Mouse (Mus musculus) left cerebral cortex, adult 2 months (tissue): ENCODE measurements around the gene Adarb1. TPM values are rescaled to one million over a fixed set of nuclear protein-coding genes. Genes with fewer than 3 reads are reported as not detected.

ENCODE experiments used
- DNase-seq, 2 experiments: peaks; one replicate each; pipeline ENCODE4 v3.0.0; 2021 to 2022; ENCODE audit warnings: low spot score in 2 of 2, mixed read lengths in 1 of 2; ENCODE audit errors: extremely low spot score in 1 of 2
- H3K27ac ChIP-seq: fragments of 200-600 bp; 2 replicates; pipeline ENCODE4 v1.8.1; 2022
- H3K4me3 ChIP-seq: fragments of 200-600 bp; 2 replicates; pipeline ENCODE4 v1.8.1; 2022
- CTCF ChIP-seq: fragments of 200-600 bp; IDR thresholded peaks from 2 replicates; pipeline ENCODE4 v1.8.1; 2022; ENCODE audit warnings: antibody characterized with exemption, mild to moderate bottlenecking, moderate library complexity
- intact Hi-C: fragments of 180-260 bp; cut with DNase I; formaldehyde crosslinking; loops from one replicate; pipeline ENCODE4 v1.15.1; 2025
- total RNA-seq, 2 experiments: library from RNA; stranded (reverse); gene quantifications; 2 replicates each; pipeline ENCODE4 v1.2.3; 2021

Adarb1 gene
- total RNA-seq, 2 experiments from 2014 or later: 139 to 152 TPM

DNA sequence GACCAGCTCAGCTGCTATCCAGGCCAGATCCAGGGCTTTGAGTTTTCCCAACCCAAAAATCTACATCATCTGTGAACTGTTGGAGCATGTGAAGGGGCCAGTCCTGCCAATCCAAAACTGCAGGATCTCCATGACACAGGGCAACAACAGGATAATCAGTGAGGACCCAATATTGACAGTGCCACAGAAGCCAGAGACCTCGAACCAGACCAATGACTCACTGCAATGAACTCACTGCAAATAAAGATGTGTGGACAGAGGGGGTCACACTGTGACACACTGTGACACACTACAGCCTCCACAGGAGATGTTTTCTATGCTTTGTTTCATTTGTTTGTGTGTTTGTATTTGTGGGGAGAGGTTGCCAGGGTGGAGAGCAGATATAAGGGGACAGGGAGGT is 15.6 kb downstream of the Adarb1 start:
- Histone ChIP-seq H3K27ac (no peak overlapping the region), H3K4me3 (no peak overlapping the region)
- intact Hi-C loops: no loop called here
- TF ChIP-seq CTCF: no peak
- DNase-seq: no peak

DNA sequence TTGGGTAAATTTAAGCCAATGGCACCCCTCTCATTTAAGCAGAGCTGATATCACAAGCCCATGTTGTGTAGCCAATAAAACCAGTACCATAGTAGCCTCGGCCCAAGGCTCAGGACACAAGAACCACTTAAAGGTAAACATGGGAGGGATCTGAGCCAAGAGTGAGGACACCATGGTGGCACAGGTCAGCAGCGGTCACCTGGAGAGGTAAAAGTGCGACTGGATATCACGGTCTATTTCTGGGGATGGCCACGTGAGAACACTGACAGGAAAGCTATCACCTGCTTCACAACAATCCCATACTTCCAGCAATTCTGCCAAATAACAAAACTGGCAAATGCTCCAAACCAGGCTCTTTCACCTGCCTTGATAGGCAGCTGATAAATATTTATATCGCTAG is 17.0 kb downstream of the Adarb1 start:
- Histone ChIP-seq H3K27ac (no peak overlapping the region), H3K4me3 (no peak overlapping the region)
- intact Hi-C loops: no loop called here
- DNase-seq: no peak
- no peak for TF ChIP-seq CTCF

DNA sequence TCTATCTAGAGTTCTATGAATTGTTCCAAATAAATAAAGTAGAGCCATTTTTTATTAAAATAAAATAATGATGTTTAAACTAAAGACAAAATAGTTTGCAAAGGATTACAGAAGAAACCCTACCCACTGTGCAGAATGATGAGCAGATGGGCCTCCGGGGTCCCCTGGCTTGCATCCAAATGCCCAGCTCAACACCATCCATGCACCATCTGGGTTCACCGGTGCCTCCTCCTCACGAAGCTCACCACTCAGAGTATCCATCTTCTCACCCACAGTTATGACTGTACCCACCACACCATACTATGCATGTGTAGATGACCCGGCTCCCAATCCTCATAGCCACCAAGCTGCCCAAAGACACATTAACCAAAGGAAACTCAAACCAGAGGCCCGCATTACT is 18.1 kb downstream of the Adarb1 start:
- intact Hi-C loops: no loop called here
- H3K27ac ChIP-seq: no peak overlapping the region
- H3K4me3 ChIP-seq: no peak overlapping the region
- TF ChIP-seq CTCF: no peak
- no peak for DNase-seq

DNA sequence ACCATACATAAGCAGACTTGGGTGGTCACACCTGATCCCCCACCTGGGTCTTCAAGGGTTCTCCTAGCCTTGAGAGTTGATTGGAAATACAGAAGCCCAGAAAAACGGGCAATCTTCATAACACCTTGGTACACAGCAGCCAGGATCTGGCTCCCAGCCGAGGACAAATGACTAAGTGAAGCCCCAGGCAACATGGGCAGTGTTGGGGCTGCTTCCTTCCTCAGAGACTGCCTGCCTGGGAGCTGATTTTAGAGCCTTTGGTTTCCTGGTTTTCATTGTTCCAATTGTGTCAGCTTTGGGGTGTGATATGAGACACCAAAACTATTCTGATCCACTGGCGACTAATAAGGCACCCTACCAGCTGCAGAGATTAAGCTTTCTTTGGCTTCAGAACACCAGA is 20.0 kb downstream of the Adarb1 start:
- intact Hi-C loops: no loop called here
- no peak for DNase-seq
- H3K4me3 ChIP-seq: no peak overlapping the region
- no peak overlapping the region for H3K27ac ChIP-seq
- no peak for TF ChIP-seq CTCF

DNA sequence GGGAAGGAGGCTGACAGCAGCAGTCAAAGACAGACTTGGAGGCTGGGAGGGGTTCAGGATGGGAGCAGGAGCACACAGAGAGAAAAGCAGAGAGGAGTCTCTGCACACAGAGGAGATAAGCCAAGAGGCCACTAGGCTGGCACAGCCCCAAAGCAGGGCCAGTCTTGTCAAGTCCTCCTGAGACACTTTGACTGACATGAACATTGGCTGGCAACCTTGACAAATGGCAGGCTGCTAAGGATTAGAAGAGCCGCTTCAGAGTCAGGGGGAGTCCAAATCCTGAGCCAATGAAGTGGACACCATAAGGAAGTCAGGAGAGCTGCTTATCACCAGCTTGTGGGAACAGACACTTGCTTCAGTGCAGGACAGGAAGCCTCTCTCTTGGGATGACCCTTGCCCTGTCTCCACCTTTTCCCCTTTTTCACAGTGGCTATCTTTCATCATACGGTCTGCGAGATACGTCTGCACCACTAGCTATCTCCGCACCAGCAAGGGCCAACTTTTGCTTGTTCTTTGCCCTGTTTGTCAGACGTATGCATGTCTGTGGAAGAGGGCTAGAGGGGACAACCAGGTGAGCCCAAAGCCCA is 20.9 kb downstream of the Adarb1 start:
- TF ChIP-seq CTCF: no peak
- no peak overlapping the region for H3K27ac ChIP-seq
- intact Hi-C loops: no loop called here
- DNase-seq: no peak
- no peak overlapping the region for H3K4me3 ChIP-seq

DNA sequence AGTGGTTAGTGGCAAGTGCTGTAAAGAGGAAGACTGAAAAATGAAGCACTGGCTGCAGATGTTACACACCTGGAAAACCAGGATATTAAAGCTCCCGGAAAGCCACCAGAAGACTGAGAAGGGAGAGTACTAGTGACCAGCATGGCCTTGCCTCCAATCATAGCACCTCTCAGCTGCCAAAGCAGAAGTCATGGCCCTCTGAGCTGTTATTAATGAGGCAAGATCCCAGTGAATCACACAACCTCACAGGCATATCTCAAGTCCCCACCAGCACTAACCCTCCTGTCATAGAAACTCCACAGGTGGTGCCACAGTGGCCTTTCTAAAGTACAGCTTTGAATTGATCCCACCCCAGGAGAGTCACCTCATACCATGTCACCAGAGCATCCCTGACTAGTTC is 22.1 kb downstream of the Adarb1 start:
- intact Hi-C loops: no loop called here
- no peak for TF ChIP-seq CTCF
- no peak overlapping the region for H3K4me3 ChIP-seq
- DNase-seq: no peak
- H3K27ac ChIP-seq: no peak overlapping the region

DNA sequence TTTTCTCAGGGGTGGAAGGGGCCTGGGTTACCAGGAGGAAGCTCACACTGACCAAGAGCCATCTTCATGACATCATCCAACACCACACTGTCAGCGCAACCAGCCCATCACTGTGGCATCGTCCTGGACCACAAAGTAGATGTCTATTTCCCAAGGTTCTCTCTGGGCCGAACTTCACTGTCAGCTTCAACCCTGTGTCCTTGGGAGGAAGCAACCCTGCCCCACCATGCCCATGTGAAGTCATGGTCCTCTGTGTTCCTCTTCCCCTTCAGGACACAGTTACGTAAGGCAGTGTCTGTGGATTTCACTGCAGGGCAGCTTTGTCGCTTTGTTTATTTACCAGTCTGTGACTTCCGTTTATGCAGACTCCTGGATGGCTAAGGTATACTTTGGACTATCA is 27.0 kb downstream of the Adarb1 start:
- TF ChIP-seq CTCF: no peak
- intact Hi-C loops: no loop called here
- H3K4me3 ChIP-seq: no peak overlapping the region
- H3K27ac ChIP-seq: no peak overlapping the region
- no peak for DNase-seq

DNA sequence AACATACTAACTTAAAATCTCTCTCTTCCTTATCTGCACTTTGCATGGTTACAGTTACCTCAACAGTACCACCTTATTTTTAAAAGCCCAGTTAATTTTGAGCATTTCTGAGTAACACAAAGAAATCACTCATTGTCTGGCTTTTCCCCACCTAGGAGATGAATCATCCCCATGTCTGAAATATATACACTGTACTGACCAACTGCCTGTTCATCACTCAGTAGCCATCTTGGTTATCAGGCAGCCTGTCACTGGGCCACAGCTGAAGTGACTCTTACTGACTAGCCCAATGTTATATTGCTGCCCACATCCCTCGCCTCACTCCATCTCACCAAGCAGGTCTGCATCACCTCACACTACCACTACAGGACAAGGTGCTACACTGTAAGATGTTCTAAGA is 30.5 kb downstream of the Adarb1 start:
- TF ChIP-seq CTCF: no peak
- no peak overlapping the region for H3K4me3 ChIP-seq
- H3K27ac ChIP-seq: no peak overlapping the region
- DNase-seq: no peak
- intact Hi-C loops: no loop called here

DNA sequence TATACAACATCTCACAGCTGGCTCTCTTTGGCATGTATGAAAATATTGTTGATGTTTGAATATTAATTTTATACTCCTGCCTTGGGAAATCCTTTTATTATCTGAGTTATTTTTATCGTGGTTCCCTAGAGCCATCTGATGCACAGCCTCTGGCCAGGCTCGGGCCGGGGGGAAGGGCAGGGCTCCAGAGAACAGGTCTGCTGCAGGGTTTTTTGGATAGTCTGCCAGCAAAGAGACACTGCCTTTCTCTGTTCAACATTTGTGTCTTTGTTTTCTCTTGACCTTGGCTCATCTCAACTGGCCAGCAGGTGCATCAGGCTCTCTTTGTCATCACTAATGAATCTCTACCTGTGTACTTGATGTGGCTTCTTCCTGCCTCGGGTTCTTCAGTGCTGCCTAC is 32.3 kb downstream of the Adarb1 start:
- TF ChIP-seq CTCF: no peak
- no peak overlapping the region for H3K27ac ChIP-seq
- intact Hi-C loops: no loop called here
- no peak for DNase-seq
- no peak overlapping the region for H3K4me3 ChIP-seq

DNA sequence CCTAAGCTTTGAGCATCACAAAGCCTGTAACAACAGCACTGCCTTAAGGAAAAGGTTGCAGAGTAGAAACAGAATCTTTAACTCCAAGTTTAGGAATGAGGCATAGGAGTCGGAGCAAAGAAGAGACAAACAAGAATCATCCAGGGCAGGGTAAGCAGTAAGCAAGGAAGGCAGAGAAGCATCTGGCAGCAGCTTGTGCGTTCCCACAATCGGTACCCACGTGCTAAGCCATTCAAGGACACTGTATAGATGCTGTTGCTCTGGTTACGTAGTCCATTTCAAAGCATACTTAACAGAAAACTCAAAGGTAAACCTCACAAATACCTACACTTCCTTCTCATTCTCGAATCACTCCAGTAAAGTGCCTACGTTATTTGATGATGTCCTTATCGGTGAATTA is 35.0 kb downstream of the Adarb1 start:
- Histone ChIP-seq H3K27ac (no peak overlapping the region), H3K4me3 (no peak overlapping the region)
- intact Hi-C loops: no loop called here
- TF ChIP-seq CTCF: no peak
- peak in 1 of 2 experiments; percentile 31 for DNase-seq

DNA sequence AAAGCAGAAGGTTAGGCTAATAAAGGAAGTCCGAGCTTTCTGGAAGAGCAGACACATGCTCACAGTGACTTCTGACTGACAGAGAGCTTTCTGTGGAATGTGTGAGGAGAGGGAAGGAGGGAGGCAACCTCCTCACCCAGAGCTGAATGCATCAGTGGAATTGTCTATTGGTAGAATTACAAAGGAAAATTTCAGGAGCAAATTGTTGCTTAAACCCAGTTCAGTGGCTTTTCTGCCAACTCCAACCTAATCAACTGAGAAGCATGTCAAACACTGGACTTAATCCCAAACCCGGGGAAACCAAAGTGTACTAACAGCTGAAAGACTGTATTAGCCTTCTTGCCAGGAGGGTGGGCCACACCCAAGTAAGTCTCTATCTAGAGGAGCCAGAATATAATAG is 36.9 kb downstream of the Adarb1 start:
- no peak overlapping the region for H3K27ac ChIP-seq

DNA sequence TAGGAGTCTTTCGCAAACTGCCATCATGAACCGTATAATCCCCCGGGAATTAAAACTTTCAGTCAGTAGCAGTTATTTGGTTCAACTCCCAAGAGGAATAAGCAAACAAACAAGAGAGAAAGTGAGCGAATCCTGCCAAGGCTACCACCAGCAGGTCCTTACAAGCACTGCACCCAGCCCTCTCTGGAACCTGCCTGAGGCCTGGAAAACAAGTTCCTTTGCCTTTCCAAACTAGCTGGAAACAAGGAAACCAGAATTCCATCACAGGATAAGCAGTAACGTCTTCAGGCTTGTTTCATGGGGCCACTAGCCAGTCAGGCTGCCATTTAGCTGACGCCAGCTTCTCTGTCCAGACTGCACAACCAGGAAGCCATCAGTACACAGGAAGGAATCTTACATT is 37.4 kb downstream of the Adarb1 start:
- intact Hi-C loops: no loop called here
- no peak overlapping the region for H3K4me3 ChIP-seq
- no peak overlapping the region for H3K27ac ChIP-seq
- no peak for DNase-seq
- TF ChIP-seq CTCF: peak; percentile 22

More for the DNA sequence above, 36.9 kb downstream of the Adarb1 start:
- DNase-seq: no peak
- H3K4me3 ChIP-seq: no peak overlapping the region
- TF ChIP-seq CTCF: no peak
- intact Hi-C loops: no loop called here

DNA sequence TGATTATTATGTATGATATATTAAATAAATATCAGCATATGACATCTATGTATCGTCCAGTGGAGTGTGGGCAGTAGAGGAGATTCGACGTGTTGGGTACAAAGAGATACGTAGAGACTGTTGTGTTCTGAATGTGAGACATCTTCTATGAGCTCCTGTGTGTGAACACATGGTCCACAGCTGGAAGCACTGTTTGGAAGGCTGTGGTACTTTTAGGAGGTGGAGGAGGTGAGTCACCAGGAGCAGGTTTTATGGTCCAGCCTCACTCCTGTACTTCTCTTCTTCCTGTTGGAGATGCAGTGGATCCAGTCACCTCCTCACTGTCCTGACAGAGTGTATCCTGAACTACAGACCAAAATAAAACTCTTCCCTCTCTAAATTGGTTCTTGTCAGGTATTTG is 38.9 kb downstream of the Adarb1 start:
- Histone ChIP-seq H3K27ac (no peak overlapping the region), H3K4me3 (no peak overlapping the region)
- intact Hi-C loops: no loop called here
- TF ChIP-seq CTCF: no peak
- no peak for DNase-seq

DNA sequence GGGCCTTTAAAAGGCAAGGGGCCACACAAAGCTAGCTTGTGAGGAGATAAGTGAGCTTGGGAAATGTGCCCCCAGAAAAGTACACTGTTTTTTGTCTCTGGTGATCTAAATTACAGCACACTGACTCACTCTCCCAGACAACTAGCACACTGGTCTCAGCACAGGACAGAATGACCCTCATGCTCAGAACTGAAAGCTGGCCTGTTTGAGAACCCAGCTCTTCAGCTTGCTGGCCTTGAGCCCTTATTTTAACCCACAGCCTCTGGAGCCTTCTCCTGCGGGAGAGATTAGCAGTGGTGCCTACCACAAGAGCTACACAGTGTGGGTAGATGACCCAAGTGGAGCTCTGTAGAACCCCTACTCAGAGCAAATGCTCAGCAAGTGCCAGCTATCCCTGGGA is 42.0 kb downstream of the Adarb1 start:
- no peak overlapping the region for H3K27ac ChIP-seq
- H3K4me3 ChIP-seq: no peak overlapping the region
- DNase-seq: no peak
- intact Hi-C loops: no loop called here
- no peak for TF ChIP-seq CTCF
